Mouse (Mus musculus) liver, adult 2 months (tissue): ENCODE data around the gene Nr2f6.

Experiments
- CTCF ChIP-seq: fragments of 200-500 bp; IDR thresholded peaks from 2 replicates; pipeline ENCODE4 v1.5.1; 2011; ENCODE audit warnings: low read depth, low read length, control low read depth
- POLR2A ChIP-seq: fragments of 200-500 bp; IDR thresholded peaks from 2 replicates; pipeline ENCODE4 v1.6.1; 2011; ENCODE audit warnings: low read length, control low read depth; ENCODE audit not compliant: insufficient read depth; ENCODE audit errors: extremely low read depth

- no peak for TF ChIP-seq POLR2A
- TF ChIP-seq CTCF = no peak
These were observed 15.9 kb upstream of the Nr2f6 start for GRCm38 (mm10) chr8:71397701-71398100.
